Mouse (Mus musculus): ENCODE data around the gene Klf9. TPM values are rescaled to one million over a fixed set of nuclear protein-coding genes. Genes with fewer than 3 reads are reported as not detected.

The Klf9 gene
- polyA plus RNA-seq, 1 experiment from 2014 or later: 15.3 TPM

DNA sequence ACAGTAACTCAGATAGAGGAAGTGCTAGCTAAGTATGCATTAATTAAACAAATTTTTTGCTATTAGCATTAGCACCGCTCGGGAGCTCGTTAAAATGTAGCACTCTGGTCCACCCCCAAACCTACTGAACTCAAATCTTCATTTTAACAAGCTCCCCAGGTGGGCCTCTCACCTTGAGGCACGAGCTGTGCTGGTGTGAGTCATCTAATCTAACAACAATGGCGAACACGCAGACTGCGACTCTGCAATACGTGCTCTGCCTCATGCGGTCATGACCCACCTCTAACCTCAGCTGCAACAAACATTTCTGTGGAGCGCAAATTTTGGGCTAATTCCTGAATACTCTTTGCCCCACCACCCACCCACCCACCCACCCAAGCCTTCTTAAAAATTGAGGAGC, 19.2 kb upstream of the Klf9 start:
- ATAC-seq: no peak
- no peak overlapping the region for H3K27ac ChIP-seq (ENCODE audit: low read depth, low read length)
- TF ChIP-seq CTCF (IDR thresholded peaks at IDR 0.05; ENCODE audit: low read depth): no peak
- H3K9me3 ChIP-seq (ENCODE audit: control insufficient read depth): no peaks in the 10 kb centered on the region
- H3K4me1 ChIP-seq (replicated peaks; ENCODE audit: control insufficient read depth, insufficient read depth, low read length): no peaks in the 10 kb centered on the region
- H3K36me3 ChIP-seq (ENCODE audit: control insufficient read depth, insufficient read depth): no peaks in the 10 kb centered on the region
- H3K27me3 ChIP-seq (replicated peaks; ENCODE audit: control insufficient read depth, insufficient read depth, low read length): no peaks in the 10 kb centered on the region
- no peak overlapping the region for H3K4me2 ChIP-seq (replicated peaks; ENCODE audit: low read depth)
- no peak overlapping the region for H3K4me3 ChIP-seq (ENCODE audit: low read depth, low read length)
- WGBS: 26% methylated on average over 10 of the region's 10 CpGs
- H3K9ac ChIP-seq (ENCODE audit: low read depth, low read length): no peak overlapping the region

DNA sequence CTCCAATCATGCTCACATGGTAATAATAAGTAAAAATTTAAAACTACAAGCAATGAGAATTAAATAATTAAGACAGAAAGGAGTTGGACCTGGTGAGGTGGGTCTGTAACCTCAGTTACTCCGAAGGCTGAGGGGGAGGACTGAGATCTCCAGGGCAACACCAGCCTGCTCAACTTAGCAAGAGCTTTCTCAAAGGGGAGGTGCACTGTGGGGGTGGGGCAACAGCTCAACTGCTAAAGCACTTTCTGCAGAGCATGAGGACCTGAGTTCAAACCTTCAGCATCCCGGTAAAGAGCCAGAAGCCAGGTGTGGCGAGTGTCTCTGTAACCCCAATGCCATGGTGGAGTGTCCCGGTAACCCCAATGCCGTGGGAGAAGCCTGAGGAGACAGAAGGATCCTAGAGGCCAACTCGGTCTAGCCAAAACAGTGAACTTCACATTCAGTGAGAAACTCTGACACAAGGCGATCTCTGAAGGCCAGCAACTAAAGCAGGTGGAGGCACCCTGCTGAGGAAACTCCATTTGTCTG, 16.9 kb upstream of the Klf9 start:
- H3K9me3 ChIP-seq (ENCODE audit: control insufficient read depth): no peaks in the 10 kb centered on the region
- no peaks in the 10 kb centered on the region for H3K4me1 ChIP-seq (replicated peaks; ENCODE audit: control insufficient read depth, insufficient read depth, low read length)
- 79% methylated on average over 7 of the region's 7 CpGs for WGBS
- no peak for ATAC-seq
- H3K36me3 ChIP-seq (ENCODE audit: control insufficient read depth, insufficient read depth): no peaks in the 10 kb centered on the region
- no peak overlapping the region for H3K9ac ChIP-seq (ENCODE audit: low read depth, low read length)
- no peak overlapping the region for H3K4me2 ChIP-seq (replicated peaks; ENCODE audit: low read depth)
- H3K27ac ChIP-seq (ENCODE audit: low read depth, low read length): no peak overlapping the region
- no peak for TF ChIP-seq CTCF (IDR thresholded peaks at IDR 0.05; ENCODE audit: low read depth)
- no peak overlapping the region for H3K4me3 ChIP-seq (ENCODE audit: low read depth, low read length)
- no peaks in the 10 kb centered on the region for H3K27me3 ChIP-seq (replicated peaks; ENCODE audit: control insufficient read depth, insufficient read depth, low read length)

DNA sequence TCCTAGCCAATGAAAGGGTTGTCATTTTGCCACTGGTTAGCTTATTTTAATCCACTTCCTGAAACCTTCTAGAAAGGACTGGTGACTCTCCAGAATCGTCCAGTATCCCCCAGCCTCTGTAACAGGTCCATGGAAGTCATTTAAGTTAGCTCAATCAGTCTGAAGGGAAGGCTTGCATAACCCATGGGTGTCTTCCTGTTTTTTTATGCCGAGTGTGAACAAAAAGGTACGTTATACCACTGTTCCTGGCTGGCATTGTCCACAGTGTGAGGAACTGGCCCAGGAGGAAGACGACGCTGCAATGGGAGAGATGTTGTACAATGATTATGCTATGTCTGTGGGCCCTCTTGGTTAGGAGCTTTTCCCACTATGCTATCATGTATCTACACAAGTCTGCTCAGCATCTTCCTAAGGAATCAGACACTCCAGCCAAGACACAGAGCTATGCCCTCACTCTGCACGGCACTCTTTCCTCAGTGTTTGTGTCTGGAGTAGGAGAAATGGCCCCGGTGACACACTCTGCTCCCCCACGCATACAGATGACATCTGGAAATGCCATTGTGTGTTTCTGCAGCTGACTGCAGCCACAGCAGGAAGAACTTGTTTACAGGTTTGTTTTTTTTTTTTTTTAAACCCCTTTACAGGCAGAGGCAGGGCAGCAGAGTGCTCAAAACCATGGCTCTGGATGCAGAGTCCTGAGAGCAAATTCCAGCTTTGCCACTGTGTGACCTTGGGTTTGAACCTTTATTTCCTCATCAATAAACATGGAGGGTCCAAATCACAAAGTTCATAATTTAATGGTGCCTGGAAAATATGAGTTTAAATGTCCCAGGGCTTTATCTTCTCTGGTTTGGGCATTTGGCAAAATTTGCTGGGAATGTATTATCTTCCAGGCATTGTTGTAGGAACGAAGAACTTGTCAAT, 15.5 kb upstream of the Klf9 start:
- no peak for TF ChIP-seq CTCF (IDR thresholded peaks at IDR 0.05; ENCODE audit: low read depth)
- H3K9me3 ChIP-seq (ENCODE audit: control insufficient read depth): no peaks in the 10 kb centered on the region
- H3K27me3 ChIP-seq (replicated peaks; ENCODE audit: control insufficient read depth, insufficient read depth, low read length): no peaks in the 10 kb centered on the region
- no peak overlapping the region for H3K9ac ChIP-seq (ENCODE audit: low read depth, low read length)
- WGBS: 71% methylated on average over 9 of the region's 9 CpGs
- H3K36me3 ChIP-seq (ENCODE audit: control insufficient read depth, insufficient read depth): no peaks in the 10 kb centered on the region
- H3K4me2 ChIP-seq (replicated peaks; ENCODE audit: low read depth): no peak overlapping the region
- no peak for ATAC-seq
- no peak overlapping the region for H3K4me3 ChIP-seq (ENCODE audit: low read depth, low read length)
- no peaks in the 10 kb centered on the region for H3K4me1 ChIP-seq (replicated peaks; ENCODE audit: control insufficient read depth, insufficient read depth, low read length)
- no peak overlapping the region for H3K27ac ChIP-seq (ENCODE audit: low read depth, low read length)

DNA sequence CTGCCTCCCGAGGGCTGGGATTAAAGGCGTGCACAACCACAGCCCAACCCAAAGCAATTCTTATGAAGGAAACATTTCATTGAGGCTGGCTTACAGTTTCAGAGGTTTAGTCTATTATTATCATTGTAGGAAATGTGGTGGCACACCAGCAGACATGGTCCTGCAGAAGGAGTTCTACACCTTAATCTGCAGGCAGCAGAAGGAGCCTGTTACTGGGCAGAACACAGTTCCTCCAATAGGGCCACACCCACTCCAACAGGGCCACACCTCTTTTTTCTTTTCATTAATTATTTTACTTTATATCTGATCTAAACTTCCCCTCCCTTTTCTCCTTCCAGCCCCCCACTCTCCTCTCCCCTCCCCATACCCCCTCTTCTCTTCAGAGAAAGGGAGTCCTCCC, 11.1 kb upstream of the Klf9 start:
- Histone ChIP-seq H3K4me2 (replicated peaks; ENCODE audit: low read depth) (no peak overlapping the region), H3K9me3 (ENCODE audit: control insufficient read depth) (no peaks in the 10 kb centered on the region), H3K36me3 (ENCODE audit: control insufficient read depth, insufficient read depth) (no peaks in the 10 kb centered on the region), H3K27ac (ENCODE audit: low read depth, low read length) (no peak overlapping the region), H3K4me1 (replicated peaks; ENCODE audit: control insufficient read depth, insufficient read depth, low read length) (no peaks in the 10 kb centered on the region), H3K9ac (ENCODE audit: low read depth, low read length) (no peak overlapping the region), H3K27me3 (replicated peaks; ENCODE audit: control insufficient read depth, insufficient read depth, low read length) (no peaks in the 10 kb centered on the region), H3K4me3 (ENCODE audit: low read depth, low read length) (no peak overlapping the region)
- no peak for TF ChIP-seq CTCF (IDR thresholded peaks at IDR 0.05; ENCODE audit: low read depth)
- WGBS: 96% methylated on average over 2 of the region's 2 CpGs
- no peak for ATAC-seq

DNA sequence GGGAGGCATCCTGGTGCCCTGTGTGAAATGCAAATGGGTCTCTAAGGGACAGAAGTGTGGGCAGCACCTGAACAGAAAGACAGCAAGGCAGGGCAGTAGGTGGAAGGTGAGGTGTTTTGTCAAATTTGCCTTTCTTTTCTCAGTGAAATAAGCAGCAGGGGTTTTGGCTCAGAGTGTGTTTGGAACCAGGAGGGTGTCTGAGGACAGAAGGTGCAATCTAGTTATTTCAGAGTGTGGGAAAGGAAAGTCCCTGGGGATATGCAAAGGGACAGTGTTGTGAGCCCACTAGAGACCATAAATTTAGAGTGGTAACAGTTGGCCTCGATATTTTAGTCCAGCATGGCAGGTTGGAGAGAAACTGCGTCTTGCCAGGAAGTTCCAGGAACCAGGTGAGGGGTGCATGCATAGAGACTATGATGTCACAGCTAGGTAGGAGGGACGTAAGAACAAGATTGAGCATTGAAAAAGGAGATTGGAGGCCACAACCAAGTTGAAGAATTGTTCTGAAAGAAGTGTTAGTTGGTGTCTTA, 8.9 kb upstream of the Klf9 start:
- no peak for ATAC-seq
- 64% methylated on average over 3 of the region's 3 CpGs for WGBS
- Histone ChIP-seq H3K4me2 (replicated peaks; ENCODE audit: low read depth) (no peak overlapping the region), H3K9me3 (ENCODE audit: control insufficient read depth) (no peaks in the 10 kb centered on the region), H3K27ac (ENCODE audit: low read depth, low read length) (no peak overlapping the region), H3K9ac (ENCODE audit: low read depth, low read length) (no peak overlapping the region), H3K4me1 (replicated peaks; ENCODE audit: control insufficient read depth, insufficient read depth, low read length) (0 out of 2 replicates have a peak, but pooled peaks cover 7% of the 10 kb centered on the region), H3K36me3 (ENCODE audit: control insufficient read depth, insufficient read depth) (no peaks in the 10 kb centered on the region), H3K4me3 (ENCODE audit: low read depth, low read length) (no peak overlapping the region), H3K27me3 (replicated peaks; ENCODE audit: control insufficient read depth, insufficient read depth, low read length) (no peaks in the 10 kb centered on the region)
- TF ChIP-seq CTCF (IDR thresholded peaks at IDR 0.05; ENCODE audit: low read depth): no peak

DNA sequence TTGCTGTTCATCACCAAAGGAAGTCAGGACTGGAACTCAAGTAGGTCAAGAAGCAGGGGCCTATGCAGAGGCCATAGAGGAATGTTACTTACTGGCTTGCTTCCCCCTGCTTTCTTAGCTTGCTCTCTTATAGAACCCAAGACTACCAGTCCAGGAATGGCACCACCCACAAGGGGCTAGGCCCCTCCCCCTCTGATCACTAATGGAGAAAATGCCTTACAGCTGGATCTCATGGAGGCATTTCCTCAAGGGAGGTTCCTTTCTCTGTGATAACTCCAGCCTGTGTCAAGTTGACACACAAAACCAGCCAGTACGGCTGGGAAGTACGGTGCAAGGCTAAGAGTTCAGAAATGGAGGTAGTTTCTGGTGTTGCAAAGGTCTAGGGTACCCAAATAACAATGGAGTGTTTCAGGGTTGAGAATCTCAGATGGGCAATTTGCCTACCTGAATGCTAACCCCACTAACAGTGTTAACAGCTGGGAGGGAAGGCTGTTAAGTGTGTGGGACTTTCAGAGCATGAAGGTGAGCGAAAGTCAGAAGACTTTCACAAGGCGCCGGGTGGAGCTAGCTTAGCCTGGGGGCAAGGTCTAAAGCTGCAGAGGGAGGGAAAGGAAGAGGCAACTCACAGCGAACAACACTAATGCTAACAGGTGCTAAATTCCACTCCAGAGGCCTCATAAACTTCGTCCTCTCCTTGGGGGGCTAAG, 8.2 kb upstream of the Klf9 start:
- Histone ChIP-seq H3K36me3 (ENCODE audit: control insufficient read depth, insufficient read depth) (no peaks in the 10 kb centered on the region), H3K9me3 (ENCODE audit: control insufficient read depth) (no peaks in the 10 kb centered on the region), H3K4me3 (ENCODE audit: low read depth, low read length) (no peak overlapping the region), H3K4me1 (replicated peaks; ENCODE audit: control insufficient read depth, insufficient read depth, low read length) (0 out of 2 replicates have a peak, but pooled peaks cover 7% of the 10 kb centered on the region), H3K27me3 (replicated peaks; ENCODE audit: control insufficient read depth, insufficient read depth, low read length) (no peaks in the 10 kb centered on the region), H3K9ac (ENCODE audit: low read depth, low read length) (peak overlapping the region; percentile 57; the same call in 1 of the 2 replicates), H3K4me2 (replicated peaks; ENCODE audit: low read depth) (peak overlapping the region; percentile 79; the same call in 1 of the 2 replicates), H3K27ac (ENCODE audit: low read depth, low read length) (peak overlapping the region; percentile 97)
- TF ChIP-seq CTCF (IDR thresholded peaks at IDR 0.05; ENCODE audit: low read depth): no peak
- peak; percentile 37 for ATAC-seq
- WGBS: 34% methylated on average over 7 of the region's 7 CpGs

Data from intestine, postnatal 0 days (tissue).